Mouse (Mus musculus) activated CD4-positive, CD25-positive, alpha-beta regulatory T cell, adult 9 weeks (primary cell): ENCODE results near the gene Ina. TPM values are rescaled to one million over a fixed set of nuclear protein-coding genes. Genes with fewer than 3 reads are reported as not detected.

Experiments used
- polyA plus RNA-seq: library from polyadenylated mRNA; unstranded; fragments of 100-300 nt; shearing (Covaris generic); gene quantifications from one replicate; pipeline ENCODE4 v1.2.1, GENCODE M21; 2017

Gene Ina
- polyA plus RNA-seq, result not detected

GRCm38 (mm10) chr19:47014447-47015381, at the start of gene Ina, which contains the start of gene Nt5c2:
Gene Ina (plus strand): TSS chr19:47014698.
Gene Nt5c2 (minus strand): TSS chr19:47015153.

GRCm38 (mm10) chr19:47050271-47051032, 36.0 kb downstream of the Ina start, which contains the start of gene Pcgf6:
Gene Pcgf6 (minus strand): TSS chr19:47050906.

GRCm38 (mm10) chr19:47067096-47067882, 52.8 kb downstream of the Ina start, which contains the start of gene Taf5:
Gene Taf5 (plus strand): TSS chr19:47067746.

Other genes starting within 250 kb of the Ina start
- 52.6 TPM for gene Nt5c2, start 455 bp downstream of the Ina start, polyA plus RNA-seq
- 6.4 TPM for gene Pcgf6, start 36.2 kb downstream of the Ina start, polyA plus RNA-seq
- 0.90 TPM for gene Taf5, start 53.0 kb downstream of the Ina start, polyA plus RNA-seq
- 423 TPM for gene Usmg5, start 75.9 kb downstream of the Ina start, polyA plus RNA-seq
- gene Pdcd11, start 76.1 kb downstream of the Ina start, polyA plus RNA-seq, result 22.1 TPM
- 28.2 TPM for gene Calhm2, start 123.6 kb downstream of the Ina start, polyA plus RNA-seq
- gene Calhm1, start 129.6 kb downstream of the Ina start, polyA plus RNA-seq, result not detected
- not detected for gene Calhm3, start 143.1 kb downstream of the Ina start, polyA plus RNA-seq
- 0.07 TPM for gene Neurl1a, start 164.1 kb downstream of the Ina start, polyA plus RNA-seq